Mouse (Mus musculus) stomach, postnatal 0 days (tissue): Measurements from ENCODE around the gene Zfp672. TPM values are rescaled to one million over a fixed set of nuclear protein-coding genes. Genes with fewer than 3 reads are reported as not detected.
A peak's percentile ranks its signal among the peaks of the same experiment; 100 is the strongest.
"Not testable (repeated sequence)": the region's sequence is repeated elsewhere in the genome, so short reads cannot be mapped to it uniquely, and the experiment has no call there.

Source experiments
- ATAC-seq: fragments of 200-750 bp; cut with Nextera tagmentation; 2 replicates; pipeline ENCODE4 v1.8.0; 2017; ENCODE audit not compliant: low FRiP score, low TSS enrichment
- DNase-seq: peaks from one replicate; pipeline ENCODE4 v3.0.0-alpha.2; 2016; ENCODE audit warnings: low spot score
- H3K27ac ChIP-seq: fragments of 300-500 bp; sonication (generic); replicated peaks from 2 replicates; pipeline ENCODE4 v1.5.1; 2014; ENCODE audit warnings: mild to moderate bottlenecking, control low read depth
- H3K27me3 ChIP-seq: fragments of 300-500 bp; sonication (generic); 2 replicates; pipeline ENCODE4 v1.6.1; 2014; ENCODE audit warnings: low read length; ENCODE audit not compliant: control insufficient read depth, insufficient read depth
- H3K36me3 ChIP-seq: fragments of 300-500 bp; sonication (generic); 2 replicates; pipeline ENCODE4 v1.6.1; 2014; ENCODE audit warnings: low read length, mixed read lengths; ENCODE audit not compliant: control insufficient read depth, insufficient read depth
- H3K4me1 ChIP-seq: fragments of 300-500 bp; sonication (generic); replicated peaks from 2 replicates; pipeline ENCODE4 v1.6.1; 2014; ENCODE audit warnings: antibody characterized with exemption; ENCODE audit not compliant: control insufficient read depth, insufficient read depth
- H3K4me2 ChIP-seq: fragments of 300-500 bp; sonication (generic); replicated peaks from 2 replicates; pipeline ENCODE4 v1.6.1; 2014; ENCODE audit warnings: low read depth, mild to moderate bottlenecking, control low read depth, moderate library complexity
- H3K4me3 ChIP-seq: fragments of 300-500 bp; sonication (generic); 2 replicates; pipeline ENCODE4 v1.5.1; 2014; ENCODE audit warnings: low read depth, low read length, control low read depth
- H3K9ac ChIP-seq: fragments of 300-500 bp; sonication (generic); 2 replicates; pipeline ENCODE4 v1.6.1; 2014; ENCODE audit warnings: mild to moderate bottlenecking, low read length, control low read depth, mixed read lengths
- H3K9me3 ChIP-seq: fragments of 300-500 bp; sonication (generic); 2 replicates; pipeline ENCODE4 v1.6.1; 2016; ENCODE audit warnings: low read length; ENCODE audit not compliant: control insufficient read depth
- CTCF ChIP-seq: IDR thresholded peaks from 2 replicates; pipeline ENCODE4 v1.5.1; 2016; ENCODE audit warnings: antibody characterized with exemption, low read depth, mild to moderate bottlenecking, moderate library complexity
- EP300 ChIP-seq: optimal IDR thresholded peaks from 2 replicates; pipeline ENCODE3; 2016; ENCODE audit warnings: antibody characterized with exemption
- WGBS: fragments of 180-500 bp; shearing (Covaris S2); extraction: QIAGEN DNeasy Blood & Tissue Kit; methylation state at CpG from one replicate; pipeline ENCODE4 v1.1.7; 2014; 5-methylcytosine and 5-hydroxymethylcytosine counted together
- polyA plus RNA-seq: library from polyadenylated mRNA; unstranded; fragments of >200 nt; fragmentation: Nextera tagmentation; extraction: Ambion mirVana; gene quantifications from 2 replicates; pipeline ENCODE4 v1.2.1, GENCODE M21; 2015

Zfp672 gene
- 76.0 and 78.4 TPM in 2 replicates for polyA plus RNA-seq

GRCm38 (mm10) chr11:58330276-58331148 lies at the start of gene Zfp672, which contains the start of gene Sh3bp5l:
Gene Zfp672 (minus strand): TSS chr11:58330339.
Gene Sh3bp5l (plus strand): TSS chr11:58330724.
- Histone ChIP-seq H3K27me3 (no peaks in the 10 kb centered on the region), H3K4me1 (peaks cover 11% of the 10 kb centered on the region), H3K9me3 (no peaks in the 10 kb centered on the region), H3K4me2 (peak within 1 kb of the TSS; percentile 78), H3K27ac (peak within 1 kb of the TSS; percentile 88), H3K4me3 (peak within 1 kb of the TSS; percentile 79), H3K36me3 (no peaks in the 10 kb centered on the region; the same call in 1 of the 2 replicates), H3K9ac (peak within 1 kb of the TSS; percentile 88)
- ATAC-seq = peak; percentile 93
- under 1% methylated on average over 51 of the region's 52 CpGs for WGBS
- DNase-seq = peak; percentile 88
- TF ChIP-seq EP300 (no peak), CTCF (no peak)

- no peak for DNase-seq
- TF ChIP-seq EP300 = no peak
- no peak for TF ChIP-seq CTCF
- Histone ChIP-seq H3K4me3 (peak overlapping the region; percentile 19; the same call in 1 of the 2 replicates), H3K27ac (peak overlapping the region; percentile 78; the same call in 1 of the 2 replicates), H3K4me2 (peak overlapping the region; percentile 21; the same call in 1 of the 2 replicates), H3K9me3 (no peaks in the 10 kb centered on the region), H3K36me3 (no peaks in the 10 kb centered on the region), H3K9ac (peak overlapping the region; percentile 38; the same call in 1 of the 2 replicates), H3K4me1 (no peaks in the 10 kb centered on the region), H3K27me3 (no peaks in the 10 kb centered on the region)
- no peak for ATAC-seq
- 82% methylated on average over 1 of the region's 1 CpGs for WGBS
These were observed 49.4 kb upstream of the Zfp672 start for GRCm38 (mm10) chr11:58379516-58379915.

- Histone ChIP-seq H3K4me1 (no peaks in the 10 kb centered on the region), H3K27me3 (no peaks in the 10 kb centered on the region), H3K4me3 (peak within 1 kb of the TSS; percentile 19; the same call in 1 of the 2 replicates), H3K36me3 (no peaks in the 10 kb centered on the region), H3K9ac (peak within 1 kb of the TSS; percentile 38; the same call in 1 of the 2 replicates), H3K27ac (peak within 1 kb of the TSS; percentile 78; the same call in 1 of the 2 replicates), H3K4me2 (peak within 1 kb of the TSS; percentile 21; the same call in 1 of the 2 replicates), H3K9me3 (no peaks in the 10 kb centered on the region)
- no peak for ATAC-seq
- TF ChIP-seq CTCF = no peak
- no peak for TF ChIP-seq EP300
- no peak for DNase-seq
- 87% methylated on average over 3 of the region's 3 CpGs for WGBS
These were observed 48.7 kb upstream of the Zfp672 start, which contains the start of gene Lypd8 for GRCm38 (mm10) chr11:58378763-58379278. Gene Lypd8 (plus strand): TSS chr11:58379043.

GRCm38 (mm10) chr11:58377686-58378085 lies 47.5 kb upstream of the Zfp672 start:
- no peak overlapping the region for H3K27ac ChIP-seq
- ATAC-seq (no peak), DNase-seq (no peak)
- 20% methylated on average over 1 of the region's 1 CpGs for WGBS
- H3K9me3 ChIP-seq = no peaks in the 10 kb centered on the region
- H3K9ac ChIP-seq = no peak overlapping the region
- no peaks in the 10 kb centered on the region for H3K36me3 ChIP-seq
- no peaks in the 10 kb centered on the region for H3K4me1 ChIP-seq
- no peak for TF ChIP-seq CTCF
- TF ChIP-seq EP300 = no peak
- H3K27me3 ChIP-seq = no peaks in the 10 kb centered on the region
- H3K4me3 ChIP-seq = no peak overlapping the region
- H3K4me2 ChIP-seq = no peak overlapping the region

- H3K4me3 ChIP-seq = no peak overlapping the region
- DNase-seq = no peak
- H3K36me3 ChIP-seq = no peaks in the 10 kb centered on the region
- no peaks in the 10 kb centered on the region for H3K9me3 ChIP-seq
- no peak overlapping the region for H3K27ac ChIP-seq
- no peaks in the 10 kb centered on the region for H3K4me1 ChIP-seq
- TF ChIP-seq CTCF (no peak), EP300 (no peak)
- no peak for ATAC-seq
- 63% methylated on average over 2 of the region's 2 CpGs for WGBS
- no peaks in the 10 kb centered on the region for H3K27me3 ChIP-seq
- no peak overlapping the region for H3K4me2 ChIP-seq
- H3K9ac ChIP-seq = no peak overlapping the region
These were observed 47.1 kb upstream of the Zfp672 start for GRCm38 (mm10) chr11:58377273-58377672.

GRCm38 (mm10) chr11:58366191-58366590 lies 36.1 kb upstream of the Zfp672 start:
- not testable (repeated sequence) for H3K9me3 ChIP-seq, DNase-seq, H3K4me3 ChIP-seq, H3K4me1 ChIP-seq, H3K4me2 ChIP-seq, H3K9ac ChIP-seq, H3K27me3 ChIP-seq, H3K27ac ChIP-seq, H3K36me3 ChIP-seq
- ATAC-seq = peak; percentile 64
- no CpG with 5 or more reads among the region's 6 CpGs for WGBS
